Mouse (Mus musculus) CH12.LX (cell line): ENCODE data around the gene Klc1.

Source experiments
- BHLHE40 ChIP-seq: IDR thresholded peaks from 2 replicates; pipeline ENCODE4 v1.6.1; 2011; ENCODE audit warnings: mild to moderate bottlenecking, low read depth, low read length, improper control_type of control experiment
- CTCF ChIP-seq, 2 experiments: IDR thresholded peaks in 1 of 2; conservative IDR thresholded peaks in 1 of 2; 2 replicates each; pipeline ENCODE4 v1.5.1; 2011 to 2012; ENCODE audit warnings: low read depth in 2 of 2, low read length in 2 of 2, improper control_type of control experiment in 1 of 2, inconsistent platforms in 1 of 2, mild to moderate bottlenecking in 1 of 2, moderate library complexity in 1 of 2
- EP300 ChIP-seq: IDR thresholded peaks from 2 replicates; pipeline ENCODE4 v1.6.1; 2011; ENCODE audit warnings: low read length, improper control_type of control experiment
- HCFC1 ChIP-seq: IDR thresholded peaks from 2 replicates; pipeline ENCODE4 v1.6.1; 2012; ENCODE audit warnings: low read depth, mild to moderate bottlenecking, inconsistent platforms, low read length, improper control_type of control experiment
- MAX ChIP-seq: IDR thresholded peaks from 2 replicates; pipeline ENCODE4 v1.6.1; 2011; ENCODE audit warnings: low read length, improper control_type of control experiment
- MXI1 ChIP-seq: IDR thresholded peaks from 2 replicates; pipeline ENCODE4 v1.6.1; 2011; ENCODE audit warnings: mild to moderate bottlenecking, low read depth, low read length, improper control_type of control experiment
- POLR2A ChIP-seq: IDR thresholded peaks from 2 replicates; pipeline ENCODE4 v1.6.1; 2011; ENCODE audit warnings: low read depth, mild to moderate bottlenecking, improper control_type of control experiment, low read length
- POLR2AphosphoS2 ChIP-seq: IDR thresholded peaks from 2 replicates; pipeline ENCODE4 v1.6.1; 2011; ENCODE audit warnings: low read depth, low read length, improper control_type of control experiment
- SMC3 ChIP-seq: IDR thresholded peaks from 2 replicates; pipeline ENCODE4 v1.6.1; 2011; ENCODE audit warnings: low read depth, low read length, improper control_type of control experiment
- USF1 ChIP-seq: IDR thresholded peaks from 2 replicates; pipeline ENCODE4 v1.6.1; 2014; ENCODE audit warnings: low read depth, mild to moderate bottlenecking, inconsistent platforms, low read length, improper control_type of control experiment
- ZC3H11A ChIP-seq: IDR thresholded peaks from 2 replicates; pipeline ENCODE4 v1.6.1; 2012; ENCODE audit warnings: low read depth, mild to moderate bottlenecking, inconsistent platforms, low read length, improper control_type of control experiment
- ZNF384 ChIP-seq: IDR thresholded peaks from 2 replicates; pipeline ENCODE4 v1.6.1; 2012; ENCODE audit warnings: low read depth, low read length, improper control_type of control experiment, inconsistent platforms

GRCm38 (mm10) chr12:111785174-111785573 is 26.5 kb downstream of the Klc1 start:
- no peak for TF ChIP-seq EP300
- TF ChIP-seq HCFC1, result no peak
- TF ChIP-seq CTCF (conservative IDR thresholded peaks at IDR 0.05 in 1 of 2, IDR thresholded peaks at IDR 0.05 in 1 of 2; ENCODE audit: low read depth in 2 of 2, low read length in 2 of 2), result no peak
- TF ChIP-seq BHLHE40, result no peak
- TF ChIP-seq MXI1, result no peak
- no peak for TF ChIP-seq ZNF384
- no peak for TF ChIP-seq POLR2A
- TF ChIP-seq SMC3, result no peak
- TF ChIP-seq USF1, result no peak
- TF ChIP-seq MAX, result no peak
- TF ChIP-seq POLR2AphosphoS2, result no peak
- no peak for TF ChIP-seq ZC3H11A
